Comparison of ENCODE assay signal across 10 mouse cellular contexts in genomic region chr1:59434071-59434470, GRCm38 (mm10). TPM values are rescaled to one million over a fixed set of nuclear protein-coding genes. Genes with fewer than 3 reads are reported as not detected.
DNase-seq lines count a peak whose midpoint lies in the region; ATAC-seq and TF ChIP-seq lines count a peak whose summit lies in the region.
"Had no signal": no experiment of that assay in that cellular context is flagged by ENCODE, and none has a peak within 500 bp of the region (broad histone marks: within the 10 kb centered on the region; RNA-seq: fewer than 3 reads in every experiment).

No protein-coding gene starts in this region.

- H3K4me2 ChIP-seq in hindbrain, embryonic 15.5 days, result no peak overlapping the region
- H3K4me2 ChIP-seq in hindbrain, embryonic 12.5 days (replicated peaks), result no peak overlapping the region
- no peak overlapping the region for H3K4me2 ChIP-seq in heart, embryonic 15.5 days
- no peak overlapping the region for H3K4me2 ChIP-seq in lung, postnatal 0 days (replicated peaks; ENCODE audit: low read depth, low read length)
- H3K4me2 ChIP-seq: liver, embryonic 13.5 days had no signal

- no peaks in the 10 kb centered on the region for H3K36me3 ChIP-seq in hindbrain, embryonic 15.5 days
- no peaks in the 10 kb centered on the region for H3K36me3 ChIP-seq in hindbrain, embryonic 12.5 days
- no peaks in the 10 kb centered on the region for H3K36me3 ChIP-seq in heart, embryonic 15.5 days
- no peaks in the 10 kb centered on the region for H3K36me3 ChIP-seq in lung, postnatal 0 days (ENCODE audit: insufficient read depth, low read length)
- H3K36me3 ChIP-seq: liver, embryonic 13.5 days had no signal

- WGBS in hindbrain, embryonic 15.5 days, result 57% methylated on average over 3 of the region's 3 CpGs
- 77% methylated on average over 3 of the region's 3 CpGs for WGBS in hindbrain, embryonic 12.5 days
- WGBS in heart, embryonic 15.5 days, result 44% methylated on average over 3 of the region's 3 CpGs
- WGBS in lung, postnatal 0 days, result 61% methylated on average over 3 of the region's 3 CpGs

- H3K9ac ChIP-seq in hindbrain, embryonic 15.5 days, result no peak overlapping the region
- no peak overlapping the region for H3K9ac ChIP-seq in hindbrain, embryonic 12.5 days
- H3K9ac ChIP-seq in heart, embryonic 15.5 days, result no peak overlapping the region
- no peak overlapping the region for H3K9ac ChIP-seq in lung, postnatal 0 days (replicated peaks; ENCODE audit: low read depth)
- H3K9ac ChIP-seq: liver, embryonic 13.5 days had no signal

- H3K27me3 ChIP-seq in hindbrain, embryonic 15.5 days, result no peaks in the 10 kb centered on the region
- H3K27me3 ChIP-seq in hindbrain, embryonic 12.5 days, result no peaks in the 10 kb centered on the region
- H3K27me3 ChIP-seq in heart, embryonic 15.5 days, result no peaks in the 10 kb centered on the region
- no peaks in the 10 kb centered on the region for H3K27me3 ChIP-seq in lung, postnatal 0 days (replicated peaks; ENCODE audit: insufficient read depth, low read length)
- H3K27me3 ChIP-seq: liver, embryonic 13.5 days had no signal

- no peaks in the 10 kb centered on the region for H3K9me3 ChIP-seq in hindbrain, embryonic 15.5 days
- no peaks in the 10 kb centered on the region for H3K9me3 ChIP-seq in hindbrain, embryonic 12.5 days (replicated peaks)
- no peaks in the 10 kb centered on the region for H3K9me3 ChIP-seq in heart, embryonic 15.5 days (replicated peaks)
- H3K9me3 ChIP-seq in lung, postnatal 0 days (ENCODE audit: low read length), result no peaks in the 10 kb centered on the region
- H3K9me3 ChIP-seq: liver, embryonic 13.5 days had no signal

- no peak for TF ChIP-seq CTCF in lung, postnatal 0 days (IDR thresholded peaks at IDR 0.05)
- no peak for TF ChIP-seq CTCF in layer of hippocampus, adult 2 months (conservative IDR thresholded peaks at IDR 0.05)

- peak; percentile 72; the same call in 1 of the 2 replicates for ATAC-seq in hindbrain, embryonic 15.5 days (ENCODE audit: low FRiP score, low read depth)
- ATAC-seq in hindbrain, embryonic 12.5 days (ENCODE audit: low FRiP score), result no peak
- ATAC-seq in heart, embryonic 15.5 days (replicated peaks; ENCODE audit: insufficient number of reproducible peaks, insufficient read depth, low FRiP score, low read depth), result 0 out of 2 replicates have a peak, but pooled peaks have one; percentile 47
- peak; percentile 81 for ATAC-seq in lung, postnatal 0 days

- no peak overlapping the region for H3K4me3 ChIP-seq in hindbrain, embryonic 15.5 days
- no peak overlapping the region for H3K4me3 ChIP-seq in hindbrain, embryonic 12.5 days
- H3K4me3 ChIP-seq in heart, embryonic 15.5 days, result no peak overlapping the region
- no peak overlapping the region for H3K4me3 ChIP-seq in lung, postnatal 0 days (ENCODE audit: low read depth, low read length)
- no peak overlapping the region for H3K4me3 ChIP-seq in layer of hippocampus, adult 2 months
- H3K4me3 ChIP-seq: liver, embryonic 13.5 days had no signal

- peak; percentile 74 to 82 for DNase-seq in cerebellum, adult 18-20 months
- peak; percentile 75 for DNase-seq in lung, postnatal 0 days (ENCODE audit: low spot score)
- DNase-seq in adrenal gland, postnatal 25 days, result no peak
- no peak for DNase-seq in layer of hippocampus, adult 2 months (ENCODE audit: low spot score in 2 of 2)
- no peak for DNase-seq in left cerebral cortex, adult 11 months (ENCODE audit: low spot score)
- DNase-seq: liver, embryonic 13.5 days; retina, postnatal 1 day had no signal

- peaks cover 10% of the 10 kb centered on the region for H3K4me1 ChIP-seq in hindbrain, embryonic 15.5 days (replicated peaks)
- H3K4me1 ChIP-seq in hindbrain, embryonic 12.5 days, result peaks cover 12% of the 10 kb centered on the region
- no peaks in the 10 kb centered on the region for H3K4me1 ChIP-seq in heart, embryonic 15.5 days (replicated peaks)
- no peaks in the 10 kb centered on the region for H3K4me1 ChIP-seq in lung, postnatal 0 days (ENCODE audit: insufficient read depth, low read depth, low read length)

- no peak overlapping the region for H3K27ac ChIP-seq in hindbrain, embryonic 15.5 days (replicated peaks)
- H3K27ac ChIP-seq in hindbrain, embryonic 12.5 days, result no peak overlapping the region
- no peak overlapping the region for H3K27ac ChIP-seq in heart, embryonic 15.5 days
- no peak overlapping the region for H3K27ac ChIP-seq in lung, postnatal 0 days (ENCODE audit: low read length)
- no peak overlapping the region for H3K27ac ChIP-seq in layer of hippocampus, adult 2 months
- H3K27ac ChIP-seq: liver, embryonic 13.5 days had no signal

- TF ChIP-seq EP300 in lung, postnatal 0 days (IDR thresholded peaks at IDR 0.05), result no peak

RNA-seq across cellular contexts. Expression of gene Fzd7, which starts 48.2 kb away (rescaled TPM):
- 2.5 and 2.8 TPM in 2 replicates for polyA plus RNA-seq in hindbrain, embryonic 15.5 days (2015; fragmentation: Nextera tagmentation; extraction: Ambion mirVana)
- polyA plus RNA-seq in hindbrain, embryonic 12.5 days (2016; fragmentation: Nextera tagmentation; extraction: Ambion mirVana), result 19.0 and 19.4 TPM in 2 replicates
- 3.0 and 4.5 TPM in 2 replicates for polyA plus RNA-seq in heart, embryonic 15.5 days (2015; fragmentation: Nextera tagmentation; extraction: Ambion mirVana)
- 7.1 and 9.6 TPM in 2 replicates for polyA plus RNA-seq in lung, postnatal 0 days (2015; fragmentation: Nextera tagmentation; extraction: Ambion mirVana)
- total RNA-seq in adrenal gland, postnatal 25 days (2021), result 12.7 and 17.9 TPM in 2 replicates
- total RNA-seq in layer of hippocampus, adult 2 months (2021), result 1 to 10 TPM; 5.4 to 6.7 TPM

Comparison
In these comparisons a context has a peak if more than half of its experiments do, and no peak if none do; other contexts are left out.
1. DNase-seq: peak in cerebellum, adult 18-20 months (2 of 2) and lung, postnatal 0 days (single experiment); none in adrenal gland, postnatal 25 days (single experiment), layer of hippocampus, adult 2 months (0 of 2) and left cerebral cortex, adult 11 months (single experiment).